Mouse (Mus musculus): ENCODE measurements around the gene Mtcl1.
A peak's percentile ranks its signal among the peaks of the same experiment; 100 is the strongest.

- TF ChIP-seq POLR2A (IDR thresholded peaks at IDR 0.05; ENCODE audit: insufficient read depth, low read length), result peak; percentile 90
- peak; percentile 98 for TF ChIP-seq EP300 (IDR thresholded peaks at IDR 0.05; ENCODE audit: insufficient read depth, low read depth, low read length)
Measured at GRCm38 (mm10) chr17:66483651-66484454, 34.3 kb upstream of the Mtcl1 start.

All from ES-Bruce4 (cell line).